Mouse (Mus musculus): ENCODE measurements at regions not wholly inside any gene's neighbourhood (a gene's known extent, or its start where the extent isn't known, plus 50 kb on each side); places are given as distances from the start of the nearest gene placed in this dataset.

DNA sequence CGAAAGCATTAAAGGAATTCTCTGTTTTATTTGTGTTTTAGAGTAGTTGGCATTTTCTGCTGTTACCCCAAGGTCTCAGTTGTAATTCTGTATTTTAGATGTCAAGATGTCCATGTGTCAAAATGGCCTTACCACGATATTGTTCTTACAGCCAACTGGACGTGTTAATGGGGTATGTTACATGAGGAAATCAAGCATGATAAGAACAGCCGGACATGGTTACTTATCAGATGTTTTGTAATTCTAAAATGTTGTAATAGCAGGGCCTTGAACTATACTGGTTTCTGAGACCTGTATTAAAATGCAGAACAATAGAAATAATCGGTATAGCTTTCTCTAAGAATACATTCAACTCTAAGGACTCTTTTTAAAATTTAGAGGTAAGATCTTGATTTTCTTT lies 201.3 kb downstream of the Foxo1 start:
- TF ChIP-seq CTCF (IDR thresholded peaks at IDR 0.05; ENCODE audit: low read depth, low read length): no peak
- TF ChIP-seq GATA1 (IDR thresholded peaks at IDR 0.05; ENCODE audit: borderline replicate concordance, low read length): no peak
- no peak for TF ChIP-seq GATA2 (IDR thresholded peaks at IDR 0.05; ENCODE audit: borderline replicate concordance, low read depth, low read length)
- TF ChIP-seq POLR2AphosphoS5 (IDR thresholded peaks at IDR 0.05; ENCODE audit: insufficient replicate concordance, low read depth, low read length): no peak
